Mouse (Mus musculus): ENCODE data around the gene Notch2. TPM values are rescaled to one million over a fixed set of nuclear protein-coding genes. Genes with fewer than 3 reads are reported as not detected.

Notch2 gene
- total RNA-seq, 4 experiments from 2014 or later: 15.1 to 20.0 (median 15.4) TPM

DNA sequence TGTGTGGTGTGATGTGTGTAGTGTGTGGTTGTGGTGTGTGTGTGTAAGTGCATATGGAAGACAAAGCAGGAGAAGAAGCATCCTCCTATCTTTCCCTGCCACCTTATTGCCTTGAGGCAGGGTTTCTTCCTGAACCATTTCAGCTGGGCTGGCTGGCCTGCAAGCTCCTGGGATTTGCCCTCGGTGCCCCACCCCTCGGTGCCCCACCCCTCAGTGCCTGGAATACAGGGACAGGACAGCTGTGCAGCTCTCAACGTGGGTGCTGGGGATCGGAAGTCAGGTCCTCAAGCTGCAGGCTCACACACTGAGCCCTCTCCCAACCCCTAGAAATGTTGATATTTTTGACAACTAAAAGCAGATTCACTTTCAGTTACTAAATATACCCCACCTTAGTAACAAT is 142.8 kb downstream of the Notch2 start:
- no peak for DNase-seq (ENCODE audit: low spot score)

- no peak for DNase-seq (ENCODE audit: low spot score)
Observed at GRCm38 (mm10) chr3:98157073-98157472, 143.7 kb downstream of the Notch2 start.

DNA sequence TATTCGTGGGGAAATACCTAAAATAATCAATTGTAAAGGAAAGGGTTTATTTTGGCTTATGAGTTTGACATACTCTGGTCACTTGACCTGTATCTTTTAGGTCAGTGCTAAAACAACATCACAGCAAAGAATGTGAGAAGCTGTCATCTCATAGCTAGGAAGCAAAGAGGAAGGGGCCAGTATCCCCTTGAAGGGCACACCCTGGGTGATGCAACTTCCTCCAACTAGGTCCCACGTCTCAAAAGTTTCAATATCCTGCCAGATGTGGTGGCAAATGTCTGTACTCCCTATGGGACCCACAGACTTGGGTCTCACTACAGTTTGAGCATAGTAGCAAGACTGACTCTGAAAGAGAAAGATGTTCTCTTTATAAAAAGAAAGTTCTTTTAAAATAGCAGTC is 144.3 kb downstream of the Notch2 start:
- DNase-seq (ENCODE audit: low spot score): no peak

- no peak for DNase-seq (ENCODE audit: low spot score)
Observed at GRCm38 (mm10) chr3:98158646-98159045, 145.3 kb downstream of the Notch2 start.

GRCm38 (mm10) chr3:98159289-98159688 is 146.0 kb downstream of the Notch2 start:
- no peak for DNase-seq (ENCODE audit: low spot score)

- no peak for DNase-seq (ENCODE audit: low spot score)
Observed at GRCm38 (mm10) chr3:98160330-98160729, 147.0 kb downstream of the Notch2 start, which contains the start of gene Adam30. Adam30 (plus strand) TSS chr3:98160630.

GRCm38 (mm10) chr3:98178340-98178739 is 165.0 kb downstream of the Notch2 start:
- peak; percentile 35 for DNase-seq (ENCODE audit: low spot score)

DNA sequence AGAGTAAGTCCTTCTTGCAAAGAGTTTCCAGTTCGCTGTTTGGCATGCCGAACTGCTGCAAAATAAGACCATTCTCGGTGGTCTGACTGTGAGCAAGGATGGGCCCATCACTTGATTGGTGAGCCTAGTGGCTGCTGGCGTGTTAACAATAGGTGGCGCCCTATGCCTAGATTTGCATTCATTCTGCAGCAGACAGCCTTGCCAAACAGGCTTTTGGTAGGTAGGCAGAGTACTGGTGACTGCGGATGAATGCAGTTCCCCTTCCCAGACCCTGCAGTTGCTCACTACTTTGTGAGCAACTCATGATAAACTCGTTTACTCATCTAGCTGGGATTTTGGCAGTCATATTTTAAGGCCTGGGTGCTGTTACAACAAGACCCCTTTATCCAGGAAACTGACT is 167.5 kb downstream of the Notch2 start:
- DNase-seq (ENCODE audit: low spot score): peak; percentile 14

- no peak for DNase-seq (ENCODE audit: low spot score)
Observed at GRCm38 (mm10) chr3:98185163-98185714, 171.9 kb downstream of the Notch2 start.

- no peak for DNase-seq (ENCODE audit: low spot score)
Observed at GRCm38 (mm10) chr3:98187777-98188176, 174.4 kb downstream of the Notch2 start.

DNA sequence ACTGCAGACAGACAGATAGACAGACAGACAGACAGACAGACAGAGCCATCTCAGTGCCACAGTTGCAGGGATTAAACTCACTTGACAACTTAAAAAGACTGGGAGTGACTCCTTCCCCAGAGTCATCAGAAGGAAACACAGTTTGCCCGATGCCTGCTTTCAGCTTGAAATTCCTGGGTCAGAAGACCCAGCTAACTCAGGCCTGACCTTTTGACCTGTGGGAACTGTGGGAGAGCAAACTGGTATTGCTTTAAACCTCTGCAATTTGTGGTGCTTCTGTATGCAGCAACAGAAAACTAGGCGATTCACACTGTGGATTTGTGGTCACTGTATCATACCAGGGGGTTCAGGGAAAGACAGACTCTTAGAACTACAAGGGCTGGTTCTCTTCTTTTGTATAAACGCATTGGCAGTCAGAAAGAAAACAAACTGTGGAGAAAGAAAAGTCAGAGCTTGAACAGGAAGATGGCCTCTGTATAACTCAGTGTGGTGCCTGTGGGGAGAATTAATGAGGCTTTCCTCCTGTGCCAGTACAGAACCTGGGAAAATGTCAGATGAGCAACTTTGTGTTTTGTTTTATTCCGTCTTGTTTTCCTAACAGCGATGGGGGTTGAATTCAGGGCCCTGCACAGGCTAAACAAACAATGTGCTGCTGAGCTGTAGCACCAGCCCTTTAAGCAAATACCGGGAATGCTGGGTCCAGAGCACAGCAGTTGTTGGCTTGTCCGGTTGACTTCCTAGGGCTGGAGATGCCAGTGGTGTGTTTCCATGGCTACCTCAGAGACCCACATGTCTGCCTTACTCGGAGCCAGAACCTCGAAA is 184.6 kb downstream of the Notch2 start:
- no peak for DNase-seq (ENCODE audit: low spot score)

- DNase-seq (ENCODE audit: low spot score): peak; percentile 38
Observed at GRCm38 (mm10) chr3:98199747-98200146, 186.4 kb downstream of the Notch2 start.

Other genes starting within 250 kb of the Notch2 start
- 1,000 to 10,000 TPM; 1,836 to 2,320 (median 2,004) TPM for gene Pde4dip, start 124.8 kb upstream of the Notch2 start, total RNA-seq (2022)
- gene Sec22b, start 112.3 kb upstream of the Notch2 start, total RNA-seq (2022): 10 to 100 TPM; 43.2 to 56.8 (median 53.3) TPM
- not detected for gene Adam30, start 147.1 kb downstream of the Notch2 start, total RNA-seq (2022)
- not detected for gene Reg4, start 208.6 kb downstream of the Notch2 start, total RNA-seq (2022)